Mouse (Mus musculus) myocyte (in vitro differentiated cells): Measurements from ENCODE around the gene Zfp428. TPM values are rescaled to one million over a fixed set of nuclear protein-coding genes. Genes with fewer than 3 reads are reported as not detected.
"Not testable (repeated sequence)": the region's sequence is repeated elsewhere in the genome, so short reads cannot be mapped to it uniquely, and the experiment has no call there.

Experiments
- H3K27me3 ChIP-seq: one replicate; pipeline ENCODE4 v1.6.1; 2011; ENCODE audit not compliant: control insufficient read depth, insufficient read depth, insufficient read length
- H3K36me3 ChIP-seq: one replicate; pipeline ENCODE4 v1.6.1; 2011; ENCODE audit not compliant: control insufficient read depth, insufficient read depth
- H3K4me2 ChIP-seq: one replicate; pipeline ENCODE4 v1.6.1; 2011; ENCODE audit warnings: low read depth, control low read depth
- H3K4me3 ChIP-seq: one replicate; pipeline ENCODE4 v1.5.1; 2011; ENCODE audit warnings: mild to moderate bottlenecking, control low read depth, moderate library complexity
- H3K79me2 ChIP-seq: one replicate; pipeline ENCODE4 v1.6.1; 2011; ENCODE audit not compliant: control insufficient read depth, insufficient read depth
- H3ac ChIP-seq: one replicate; pipeline ENCODE4 v1.6.1; 2011; ENCODE audit not compliant: control insufficient read depth, insufficient read length
- CEBPB ChIP-seq: IDR thresholded peaks from 2 replicates; pipeline ENCODE4 v1.6.1; 2011; ENCODE audit warnings: mild to moderate bottlenecking, moderate library complexity; ENCODE audit not compliant: poor library complexity, insufficient read depth, severe bottlenecking
- E2F4 ChIP-seq: IDR thresholded peaks from one replicate; pipeline ENCODE4 v1.6.1; 2011; ENCODE audit warnings: mild to moderate bottlenecking, control low read depth, moderate library complexity; ENCODE audit not compliant: insufficient read depth
- MAX ChIP-seq: IDR thresholded peaks from one replicate; pipeline ENCODE4 v1.6.1; 2011; ENCODE audit warnings: low read depth, mild to moderate bottlenecking, control low read depth
- MYOD1 ChIP-seq, 3 experiments: IDR thresholded peaks; one replicate each; pipeline ENCODE4 v1.6.1; 2011; ENCODE audit warnings: control low read depth in 2 of 3, low read depth in 2 of 3, mild to moderate bottlenecking in 2 of 3, moderate library complexity in 1 of 3; ENCODE audit not compliant: insufficient read length in 2 of 3, control insufficient read depth in 1 of 3
- MYOG ChIP-seq, 3 experiments: IDR thresholded peaks; one replicate each; pipeline ENCODE4 v1.6.1; 2011; ENCODE audit warnings: control low read depth in 2 of 3, low read depth in 2 of 3, mild to moderate bottlenecking in 2 of 3; ENCODE audit not compliant: insufficient read length in 2 of 3, control insufficient read depth in 1 of 3, insufficient read depth in 1 of 3
- POLR2A ChIP-seq: IDR thresholded peaks from one replicate; pipeline ENCODE4 v1.6.1; 2011; ENCODE audit warnings: low read depth, mild to moderate bottlenecking, control low read depth, moderate library complexity; ENCODE audit not compliant: insufficient read length
- POLR2AphosphoS2 ChIP-seq: IDR thresholded peaks from one replicate; pipeline ENCODE4 v1.6.1; 2011; ENCODE audit warnings: low read depth, control low read depth; ENCODE audit not compliant: insufficient read length
- REST ChIP-seq: IDR thresholded peaks from one replicate; pipeline ENCODE4 v1.6.1; 2011; ENCODE audit warnings: mild to moderate bottlenecking, control low read depth, moderate library complexity; ENCODE audit not compliant: insufficient read depth, insufficient read length
- SRF ChIP-seq: IDR thresholded peaks from one replicate; pipeline ENCODE4 v1.6.1; 2011; ENCODE audit warnings: low read depth; ENCODE audit not compliant: control insufficient read depth, insufficient read length
- TCF12 ChIP-seq: IDR thresholded peaks from one replicate; pipeline ENCODE4 v1.6.1; 2011; ENCODE audit warnings: mild to moderate bottlenecking, control low read depth; ENCODE audit not compliant: poor library complexity, insufficient read depth, severe bottlenecking
- TCF3 ChIP-seq: IDR thresholded peaks from one replicate; pipeline ENCODE4 v1.6.1; 2011; ENCODE audit warnings: low read depth, control low read depth; ENCODE audit not compliant: insufficient read length
- USF1 ChIP-seq: IDR thresholded peaks from one replicate; pipeline ENCODE4 v1.6.1; 2011; ENCODE audit warnings: low read depth, mild to moderate bottlenecking, control low read depth, moderate library complexity
- polyA plus RNA-seq: library from polyadenylated mRNA; unstranded; fragments of >200 nt; fragmentation: generic; extraction: Trizol; gene quantifications from one replicate; pipeline ENCODE4 v1.2.1, GENCODE M21; 2012; ENCODE audit warnings: missing spikeins

The Zfp428 gene
- polyA plus RNA-seq, 1 experiment, result 30.0 TPM

- H3K4me2 ChIP-seq, result no peak overlapping the region
- no peak overlapping the region for H3K4me3 ChIP-seq
- no peaks in the 10 kb centered on the region for H3K27me3 ChIP-seq
- no peak for TF ChIP-seq SRF
- TF ChIP-seq MAX, result no peak
- no peak for TF ChIP-seq MYOG (IDR thresholded peaks at IDR 0.05; ENCODE audit: control insufficient read depth in 1 of 3, insufficient read depth in 1 of 3, insufficient read length in 2 of 3, low read depth in 2 of 3)
- no peak for TF ChIP-seq TCF3
- no peak for TF ChIP-seq CEBPB
- no peak for TF ChIP-seq E2F4
- TF ChIP-seq POLR2A, result no peak
- TF ChIP-seq MYOD1 (IDR thresholded peaks at IDR 0.05; ENCODE audit: control insufficient read depth in 1 of 3, insufficient read length in 2 of 3, low read depth in 2 of 3), result no peak
- TF ChIP-seq TCF12, result no peak
- TF ChIP-seq REST, result no peak
- TF ChIP-seq USF1, result no peak
- no peak for TF ChIP-seq POLR2AphosphoS2
- no peak overlapping the region for H3ac ChIP-seq
- no peaks in the 10 kb centered on the region for H3K79me2 ChIP-seq
- no peaks in the 10 kb centered on the region for H3K36me3 ChIP-seq
Observed at GRCm38 (mm10) chr7:24517654-24518053, 10.8 kb downstream of the Zfp428 start.

GRCm38 (mm10) chr7:24519130-24519529 lies 12.3 kb downstream of the Zfp428 start:
- TF ChIP-seq REST (no peak), TCF12 (no peak), USF1 (no peak), POLR2A (no peak)
- no peak overlapping the region for H3ac ChIP-seq
- no peaks in the 10 kb centered on the region for H3K27me3 ChIP-seq
- H3K36me3 ChIP-seq, result no peaks in the 10 kb centered on the region
- H3K4me2 ChIP-seq, result no peak overlapping the region
- H3K4me3 ChIP-seq, result no peak overlapping the region
- no peaks in the 10 kb centered on the region for H3K79me2 ChIP-seq

GRCm38 (mm10) chr7:24520054-24520453 lies 13.2 kb downstream of the Zfp428 start:
- not testable (repeated sequence) for H3K79me2 ChIP-seq, H3K27me3 ChIP-seq, H3K36me3 ChIP-seq, H3K4me2 ChIP-seq, H3ac ChIP-seq, H3K4me3 ChIP-seq

- no peaks in the 10 kb centered on the region for H3K79me2 ChIP-seq
- no peaks in the 10 kb centered on the region for H3K27me3 ChIP-seq
- H3K4me2 ChIP-seq, result no peak overlapping the region
- H3K4me3 ChIP-seq, result no peak overlapping the region
- no peak overlapping the region for H3ac ChIP-seq
- H3K36me3 ChIP-seq, result no peaks in the 10 kb centered on the region
- TF ChIP-seq POLR2AphosphoS2 (no peak), CEBPB (no peak), POLR2A (no peak), MYOG (IDR thresholded peaks at IDR 0.05; ENCODE audit: control insufficient read depth in 1 of 3, insufficient read depth in 1 of 3, insufficient read length in 2 of 3, low read depth in 2 of 3) (no peak), MAX (no peak), USF1 (no peak), TCF3 (no peak), E2F4 (no peak), SRF (no peak), MYOD1 (IDR thresholded peaks at IDR 0.05; ENCODE audit: control insufficient read depth in 1 of 3, insufficient read length in 2 of 3, low read depth in 2 of 3) (no peak), TCF12 (no peak), REST (no peak)
Observed at GRCm38 (mm10) chr7:24522805-24523204, 16.0 kb downstream of the Zfp428 start.

GRCm38 (mm10) chr7:24523723-24524122 lies 16.9 kb downstream of the Zfp428 start:
- Histone ChIP-seq H3K36me3 (no peaks in the 10 kb centered on the region), H3K79me2 (no peaks in the 10 kb centered on the region), H3K27me3 (no peaks in the 10 kb centered on the region), H3ac (no peak overlapping the region), H3K4me2 (no peak overlapping the region), H3K4me3 (no peak overlapping the region)
- TF ChIP-seq CEBPB (no peak), E2F4 (no peak), REST (no peak), USF1 (no peak), SRF (no peak), MYOD1 (IDR thresholded peaks at IDR 0.05; ENCODE audit: control insufficient read depth in 1 of 3, insufficient read length in 2 of 3, low read depth in 2 of 3) (no peak), POLR2A (no peak)

- Histone ChIP-seq H3K4me2 (no peak overlapping the region), H3K36me3 (no peaks in the 10 kb centered on the region), H3ac (no peak overlapping the region), H3K27me3 (no peaks in the 10 kb centered on the region), H3K79me2 (no peaks in the 10 kb centered on the region), H3K4me3 (no peak overlapping the region)
- TF ChIP-seq TCF12, result no peak
- no peak for TF ChIP-seq USF1
- no peak for TF ChIP-seq E2F4
- no peak for TF ChIP-seq REST
- no peak for TF ChIP-seq POLR2A
- TF ChIP-seq POLR2AphosphoS2, result no peak
- no peak for TF ChIP-seq MYOD1 (IDR thresholded peaks at IDR 0.05; ENCODE audit: control insufficient read depth in 1 of 3, insufficient read length in 2 of 3, low read depth in 2 of 3)
- no peak for TF ChIP-seq TCF3
- TF ChIP-seq SRF, result no peak
- TF ChIP-seq MYOG (IDR thresholded peaks at IDR 0.05; ENCODE audit: control insufficient read depth in 1 of 3, insufficient read depth in 1 of 3, insufficient read length in 2 of 3, low read depth in 2 of 3), result no peak
- no peak for TF ChIP-seq CEBPB
- no peak for TF ChIP-seq MAX
Observed at GRCm38 (mm10) chr7:24524978-24525377, 18.2 kb downstream of the Zfp428 start.
